Mouse (Mus musculus): Measurements from ENCODE around the gene Srsf7.
"Not testable (repeated sequence)": the region's sequence is repeated elsewhere in the genome, so short reads cannot be mapped to it uniquely, and the experiment has no call there.

The Srsf7 gene

GRCm38 (mm10) chr17:80213998-80214397, 6.9 kb upstream of the Srsf7 start:
- in situ Hi-C loops (cut with MboI; ENCODE audit: low pct_unique_long_range_greater_than_20kb in 1 of 2, low sequenced_read_pairs in 2 of 2, unreplicated experiment in 1 of 2): not testable (repeated sequence)

- in situ Hi-C loops (cut with MboI; ENCODE audit: low pct_unique_long_range_greater_than_20kb in 1 of 2, low sequenced_read_pairs in 2 of 2, unreplicated experiment in 1 of 2): no loop called here
These were observed 821 bp downstream of the Srsf7 start for GRCm38 (mm10) chr17:80206301-80206670.

- in situ Hi-C loops (cut with MboI; ENCODE audit: low pct_unique_long_range_greater_than_20kb in 1 of 2, low sequenced_read_pairs in 2 of 2, unreplicated experiment in 1 of 2): no loop called here
These were observed 1.4 kb downstream of the Srsf7 start for GRCm38 (mm10) chr17:80205657-80206056.

- in situ Hi-C loops (cut with MboI; ENCODE audit: low pct_unique_long_range_greater_than_20kb in 1 of 2, low sequenced_read_pairs in 2 of 2, unreplicated experiment in 1 of 2): loop anchor here in 1 of 2 experiments (25.0 kb wide), 1 partner anchor 312 kb away; the partner anchor contains the start of gene Atl2
These were observed 7.8 kb downstream of the Srsf7 start for GRCm38 (mm10) chr17:80199160-80199778.

- in situ Hi-C loops (cut with MboI; ENCODE audit: low pct_unique_long_range_greater_than_20kb in 1 of 2, low sequenced_read_pairs in 2 of 2, unreplicated experiment in 1 of 2): loop anchor here in 1 of 2 experiments (25.0 kb wide), 1 partner anchor 306 kb away; the partner anchor contains the start of gene Atl2
These were observed 14.0 kb downstream of the Srsf7 start for GRCm38 (mm10) chr17:80193075-80193474.

- in situ Hi-C loops (cut with MboI; ENCODE audit: low pct_unique_long_range_greater_than_20kb in 1 of 2, low sequenced_read_pairs in 2 of 2, unreplicated experiment in 1 of 2): loop anchor here (5.0 to 25.0 kb wide), 3 partner anchors 156 to 296 kb away; partner anchors contain the start of gene Atl2 (in 1 of the 2)
These were observed 23.5 kb downstream of the Srsf7 start for GRCm38 (mm10) chr17:80183615-80184014.

GRCm38 (mm10) chr17:80180468-80180867, 26.6 kb downstream of the Srsf7 start:
- in situ Hi-C loops (cut with MboI; ENCODE audit: low pct_unique_long_range_greater_than_20kb in 1 of 2, low sequenced_read_pairs in 2 of 2, unreplicated experiment in 1 of 2): loop anchor here (5.0 to 25.0 kb wide), 3 partner anchors 153 to 293 kb away; partner anchors contain the start of gene Atl2 (in 1 of the 2)

- in situ Hi-C loops (cut with MboI; ENCODE audit: low pct_unique_long_range_greater_than_20kb in 1 of 2, low sequenced_read_pairs in 2 of 2, unreplicated experiment in 1 of 2): loop anchor here (5.0 to 25.0 kb wide), 3 partner anchors 153 to 293 kb away; partner anchors contain the start of gene Atl2 (in 1 of the 2)
These were observed 27.1 kb downstream of the Srsf7 start for GRCm38 (mm10) chr17:80179959-80180358.

- in situ Hi-C loops (cut with MboI; ENCODE audit: low pct_unique_long_range_greater_than_20kb in 1 of 2, low sequenced_read_pairs in 2 of 2, unreplicated experiment in 1 of 2): loop anchor here in 1 of 2 experiments (25.0 kb wide), 1 partner anchor 292 kb away; the partner anchor contains the start of gene Atl2
These were observed 28.3 kb downstream of the Srsf7 start for GRCm38 (mm10) chr17:80178846-80179245.

GRCm38 (mm10) chr17:80175966-80176365, 31.1 kb downstream of the Srsf7 start:
- in situ Hi-C loops (cut with MboI; ENCODE audit: low pct_unique_long_range_greater_than_20kb in 1 of 2, low sequenced_read_pairs in 2 of 2, unreplicated experiment in 1 of 2): loop anchor here in 1 of 2 experiments (25.0 kb wide), 1 partner anchor 289 kb away; the partner anchor contains the start of gene Atl2

GRCm38 (mm10) chr17:80175386-80175739, 31.7 kb downstream of the Srsf7 start:
- in situ Hi-C loops (cut with MboI; ENCODE audit: low pct_unique_long_range_greater_than_20kb in 1 of 2, low sequenced_read_pairs in 2 of 2, unreplicated experiment in 1 of 2): loop anchor here in 1 of 2 experiments (25.0 kb wide), 1 partner anchor 288 kb away; the partner anchor contains the start of gene Atl2

GRCm38 (mm10) chr17:80174699-80175385, 32.3 kb downstream of the Srsf7 start:
- in situ Hi-C loops (cut with MboI; ENCODE audit: low pct_unique_long_range_greater_than_20kb in 1 of 2, low sequenced_read_pairs in 2 of 2, unreplicated experiment in 1 of 2): loop anchor here in 1 of 2 experiments (25.0 kb wide), 1 partner anchor 288 kb away; the partner anchor contains the start of gene Atl2

- in situ Hi-C loops (cut with MboI; ENCODE audit: low pct_unique_long_range_greater_than_20kb in 1 of 2, low sequenced_read_pairs in 2 of 2, unreplicated experiment in 1 of 2): no loop called here
These were observed 33.0 kb downstream of the Srsf7 start for GRCm38 (mm10) chr17:80174146-80174545.

GRCm38 (mm10) chr17:80173708-80174107, 33.4 kb downstream of the Srsf7 start:
- in situ Hi-C loops (cut with MboI; ENCODE audit: low pct_unique_long_range_greater_than_20kb in 1 of 2, low sequenced_read_pairs in 2 of 2, unreplicated experiment in 1 of 2): no loop called here

GRCm38 (mm10) chr17:80172761-80173160, 34.3 kb downstream of the Srsf7 start:
- in situ Hi-C loops (cut with MboI; ENCODE audit: low pct_unique_long_range_greater_than_20kb in 1 of 2, low sequenced_read_pairs in 2 of 2, unreplicated experiment in 1 of 2): no loop called here

GRCm38 (mm10) chr17:80171948-80172347, 35.2 kb downstream of the Srsf7 start:
- in situ Hi-C loops (cut with MboI; ENCODE audit: low pct_unique_long_range_greater_than_20kb in 1 of 2, low sequenced_read_pairs in 2 of 2, unreplicated experiment in 1 of 2): no loop called here

- in situ Hi-C loops (cut with MboI; ENCODE audit: low pct_unique_long_range_greater_than_20kb in 1 of 2, low sequenced_read_pairs in 2 of 2, unreplicated experiment in 1 of 2): no loop called here
These were observed 36.2 kb downstream of the Srsf7 start for GRCm38 (mm10) chr17:80170951-80171350.

GRCm38 (mm10) chr17:80169792-80170191, 37.3 kb downstream of the Srsf7 start:
- in situ Hi-C loops (cut with MboI; ENCODE audit: low pct_unique_long_range_greater_than_20kb in 1 of 2, low sequenced_read_pairs in 2 of 2, unreplicated experiment in 1 of 2): no loop called here

GRCm38 (mm10) chr17:80168425-80169182, 38.5 kb downstream of the Srsf7 start:
- in situ Hi-C loops (cut with MboI; ENCODE audit: low pct_unique_long_range_greater_than_20kb in 1 of 2, low sequenced_read_pairs in 2 of 2, unreplicated experiment in 1 of 2): no loop called here

All from mouse embryonic stem cell (cell line).